Mouse (Mus musculus) thymus, adult 2 months (tissue): ENCODE results near the gene Olfr820.
"Not testable (repeated sequence)": the region's sequence is repeated elsewhere in the genome, so short reads cannot be mapped to it uniquely, and the experiment has no call there.

Experiments used
- CTCF ChIP-seq: fragments of 200-500 bp; IDR thresholded peaks from 2 replicates; pipeline ENCODE4 v1.5.1; 2012; ENCODE audit warnings: mild to moderate bottlenecking, control low read depth, low read length, moderate library complexity, borderline replicate concordance; ENCODE audit not compliant: control insufficient read depth, poor library complexity, insufficient read depth; ENCODE audit errors: extremely low read depth
- POLR2A ChIP-seq: fragments of 200-500 bp; IDR thresholded peaks from 2 replicates; pipeline ENCODE4 v1.6.1; 2012; ENCODE audit warnings: mild to moderate bottlenecking, low read length, control low read depth, moderate library complexity; ENCODE audit not compliant: control insufficient read depth, poor library complexity, insufficient read depth; ENCODE audit errors: extremely low read depth

- TF ChIP-seq CTCF, POLR2A: not testable (repeated sequence)
Measured at GRCm38 (mm10) chr10:130004104-130004503, 8.3 kb upstream of the Olfr820 start.
